Mouse (Mus musculus) neural tube, embryonic 13.5 days (tissue): Measurements from ENCODE around the gene Ccdc89. TPM values are rescaled to one million over a fixed set of nuclear protein-coding genes. Genes with fewer than 3 reads are reported as not detected.

Experiments used
- ATAC-seq: fragments of 200-750 bp; cut with Nextera tagmentation; 2 replicates; pipeline ENCODE4 v1.8.0; 2017; ENCODE audit warnings: low read depth, mild to moderate bottlenecking, moderate TSS enrichment, moderate library complexity
- H3K27ac ChIP-seq: fragments of 300-500 bp; sonication (generic); replicated peaks from 2 replicates; pipeline ENCODE4 v1.5.1; 2015; ENCODE audit warnings: moderate library complexity, mild to moderate bottlenecking, inconsistent platforms
- H3K27me3 ChIP-seq: fragments of 300-500 bp; sonication (generic); 2 replicates; pipeline ENCODE4 v1.6.1; 2015; ENCODE audit warnings: mild to moderate bottlenecking, inconsistent platforms
- H3K36me3 ChIP-seq: fragments of 300-500 bp; sonication (generic); 2 replicates; pipeline ENCODE4 v1.6.1; 2015; ENCODE audit warnings: mild to moderate bottlenecking, inconsistent platforms
- H3K4me1 ChIP-seq: fragments of 300-500 bp; sonication (generic); replicated peaks from 2 replicates; pipeline ENCODE4 v1.6.1; 2015; ENCODE audit warnings: inconsistent platforms
- H3K4me2 ChIP-seq: fragments of 300-500 bp; sonication (generic); 2 replicates; pipeline ENCODE4 v1.6.1; 2015; ENCODE audit warnings: inconsistent platforms, mild to moderate bottlenecking, moderate library complexity
- H3K4me3 ChIP-seq: fragments of 300-500 bp; sonication (generic); 2 replicates; pipeline ENCODE4 v1.5.1; 2015; ENCODE audit warnings: mild to moderate bottlenecking, inconsistent platforms
- H3K9ac ChIP-seq: fragments of 300-500 bp; sonication (generic); 2 replicates; pipeline ENCODE4 v1.6.1; 2015; ENCODE audit warnings: moderate library complexity, mild to moderate bottlenecking, inconsistent platforms
- H3K9me3 ChIP-seq: fragments of 300-500 bp; sonication (generic); 2 replicates; pipeline ENCODE4 v1.6.1; 2016; ENCODE audit warnings: inconsistent platforms
- WGBS: fragments of 180-500 bp; shearing (Covaris S2); methylation state at CpG from one replicate; pipeline ENCODE4 v1.1.7; 2015; 5-methylcytosine and 5-hydroxymethylcytosine counted together
- polyA plus RNA-seq: library from polyadenylated mRNA; unstranded; fragments of >200 nt; fragmentation: Nextera tagmentation; extraction: Ambion mirVana; gene quantifications from 2 replicates; pipeline ENCODE4 v1.2.1, GENCODE M21; 2015

Gene Ccdc89
- polyA plus RNA-seq, result 1.6 and 1.7 TPM in 2 replicates

DNA sequence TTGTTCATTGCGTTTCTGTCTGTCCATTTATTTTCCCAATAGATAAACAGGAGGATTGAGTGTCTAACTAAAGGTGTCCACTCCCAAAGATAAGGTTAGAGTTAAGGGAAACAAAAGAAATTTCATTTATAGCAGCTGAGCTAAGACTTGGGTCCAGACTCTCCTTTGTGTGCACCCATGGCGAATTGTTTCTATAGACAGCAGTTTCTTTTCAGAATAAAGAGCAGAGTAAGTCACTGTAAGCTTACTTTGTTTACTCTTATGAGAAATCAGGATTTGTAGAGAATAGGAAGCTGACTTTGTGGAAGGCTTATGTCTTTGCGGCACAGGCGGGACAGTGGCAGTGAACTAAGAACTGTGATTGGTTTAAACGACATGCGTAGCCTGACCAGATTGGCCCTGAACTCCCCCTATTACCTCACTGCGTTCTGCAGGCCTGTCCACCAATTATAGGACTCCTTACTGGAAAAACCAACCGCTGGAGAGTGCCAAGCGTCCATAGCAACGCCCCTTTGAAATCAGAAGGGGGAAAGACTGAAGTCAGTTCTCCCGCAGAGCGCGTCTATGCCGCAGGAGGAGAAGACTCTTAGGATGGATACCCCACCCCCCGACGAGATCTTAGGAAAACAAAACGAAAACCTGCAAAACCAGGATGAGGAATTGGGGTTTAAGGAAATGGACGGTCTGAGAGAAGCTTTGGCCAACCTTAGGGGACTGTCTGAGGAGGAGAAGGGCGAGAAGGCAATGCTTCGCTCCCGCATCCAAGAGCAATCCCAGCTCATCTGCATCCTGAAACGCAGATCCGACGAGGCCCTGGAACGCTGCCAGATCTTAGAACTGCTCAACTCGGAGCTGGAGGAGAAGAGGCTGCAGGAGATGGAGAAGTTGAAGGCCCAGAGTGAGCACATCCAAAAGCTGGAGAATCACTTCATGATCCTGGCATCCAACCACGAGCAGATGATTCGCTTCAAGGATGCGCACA, at the start of gene Ccdc89:
Gene Ccdc89 (plus strand): TSS at position 558 of the 982 bp plus-strand sequence.
- H3K4me3 ChIP-seq, result peak within 1 kb of the TSS; percentile 43
- H3K36me3 ChIP-seq, result no peaks in the 10 kb centered on the region
- peak within 1 kb of the TSS; percentile 70 for H3K9ac ChIP-seq
- no peaks in the 10 kb centered on the region for H3K9me3 ChIP-seq
- peak within 1 kb of the TSS; percentile 46; the same call in 1 of the 2 replicates for H3K27ac ChIP-seq
- peak; percentile 100 for ATAC-seq
- H3K4me2 ChIP-seq, result peak within 1 kb of the TSS; percentile 69
- WGBS, result 19% methylated on average over 29 of the region's 29 CpGs
- H3K27me3 ChIP-seq, result no peaks in the 10 kb centered on the region
- peaks cover 10% of the 10 kb centered on the region for H3K4me1 ChIP-seq

DNA sequence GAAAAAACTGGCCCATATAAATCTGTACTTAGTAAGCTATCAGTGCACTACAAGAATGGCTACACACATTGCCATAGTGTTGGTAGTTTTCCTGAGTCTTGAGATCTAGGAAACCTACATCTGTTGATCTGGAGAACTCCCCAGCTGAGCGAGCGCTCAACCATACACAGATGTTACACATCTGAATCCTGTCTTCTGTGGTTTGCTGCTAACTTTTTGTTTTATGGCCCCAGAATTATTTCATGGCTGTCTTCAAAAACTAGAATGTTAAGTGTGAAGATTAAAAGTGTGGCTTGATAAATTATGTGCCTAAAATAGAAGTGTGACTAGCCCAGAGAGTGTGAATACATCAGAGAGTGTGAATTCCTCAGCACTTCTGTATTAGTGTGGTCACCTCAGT, 42.0 kb upstream of the Ccdc89 start:
- Histone ChIP-seq H3K4me3 (no peak overlapping the region), H3K36me3 (no peaks in the 10 kb centered on the region), H3K9ac (no peak overlapping the region), H3K9me3 (no peaks in the 10 kb centered on the region), H3K27me3 (no peaks in the 10 kb centered on the region), H3K27ac (no peak overlapping the region), H3K4me2 (no peak overlapping the region), H3K4me1 (peaks cover 12% of the 10 kb centered on the region; the same call in 1 of the 2 replicates)
- WGBS, result 80% methylated on average over 2 of the region's 2 CpGs
- no peak for ATAC-seq

DNA sequence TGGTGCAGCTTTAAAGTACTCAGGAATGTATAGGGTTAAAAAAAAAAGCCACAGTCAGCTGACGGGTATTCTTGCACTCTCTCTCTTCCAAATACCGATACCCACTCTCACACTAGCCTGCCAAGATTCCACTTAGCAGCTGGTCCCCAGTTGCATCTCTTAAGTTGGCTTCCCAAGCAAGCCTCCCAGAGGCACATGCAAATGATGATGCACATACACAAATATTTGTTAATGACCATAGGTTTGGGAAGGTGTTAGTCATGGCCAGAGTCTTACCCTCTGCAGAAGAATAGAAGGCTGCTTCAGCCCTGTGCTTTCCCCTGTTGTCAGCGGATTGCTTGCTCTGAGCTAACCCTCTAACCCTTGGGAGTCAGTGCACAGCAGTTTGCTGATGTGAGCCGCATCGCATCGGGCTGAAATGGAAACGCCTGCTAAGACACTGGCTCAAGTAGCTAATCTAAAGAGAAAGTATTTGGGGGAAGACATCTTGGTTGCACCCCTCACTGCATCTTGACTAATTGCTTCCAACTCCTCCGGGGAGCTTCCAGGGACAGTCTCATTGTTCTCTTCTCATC, 39.4 kb upstream of the Ccdc89 start:
- Histone ChIP-seq H3K27me3 (no peaks in the 10 kb centered on the region), H3K36me3 (no peaks in the 10 kb centered on the region), H3K27ac (peak overlapping the region; percentile 59; the same call in 1 of the 2 replicates), H3K9ac (peak overlapping the region; percentile 43; the same call in 1 of the 2 replicates), H3K4me2 (peak overlapping the region; percentile 51), H3K4me1 (peaks cover 12% of the 10 kb centered on the region; the same call in 1 of the 2 replicates), H3K9me3 (no peaks in the 10 kb centered on the region), H3K4me3 (peak overlapping the region; percentile 29)
- peak; percentile 81 for ATAC-seq
- WGBS, result 4% methylated on average over 8 of the region's 8 CpGs

DNA sequence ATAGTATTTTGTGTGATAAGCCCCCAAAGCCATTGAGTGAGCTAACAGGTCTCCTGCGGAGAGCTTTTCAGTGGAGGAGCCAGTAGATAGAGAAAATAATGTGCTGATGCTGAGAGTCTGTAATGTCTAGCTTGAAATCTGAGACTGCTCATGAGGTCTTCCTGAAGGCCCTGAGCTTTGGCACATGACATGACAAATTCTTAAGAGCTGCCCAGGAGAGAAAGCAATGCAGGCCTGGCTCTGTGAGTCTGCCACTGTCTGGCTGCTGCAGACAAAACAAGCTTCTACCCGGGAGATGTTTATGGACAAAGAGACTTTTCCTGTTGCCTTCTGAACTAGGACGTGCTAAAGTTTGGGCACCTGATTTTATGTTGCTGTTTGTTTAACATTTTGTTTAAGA, 36.6 kb upstream of the Ccdc89 start:
- Histone ChIP-seq H3K27me3 (no peaks in the 10 kb centered on the region), H3K9ac (no peak overlapping the region), H3K4me1 (peaks cover 12% of the 10 kb centered on the region; the same call in 1 of the 2 replicates), H3K9me3 (no peaks in the 10 kb centered on the region), H3K27ac (no peak overlapping the region), H3K4me2 (no peak overlapping the region), H3K4me3 (no peak overlapping the region), H3K36me3 (no peaks in the 10 kb centered on the region)
- WGBS, result 46% methylated on average over 3 of the region's 3 CpGs
- ATAC-seq, result no peak

DNA sequence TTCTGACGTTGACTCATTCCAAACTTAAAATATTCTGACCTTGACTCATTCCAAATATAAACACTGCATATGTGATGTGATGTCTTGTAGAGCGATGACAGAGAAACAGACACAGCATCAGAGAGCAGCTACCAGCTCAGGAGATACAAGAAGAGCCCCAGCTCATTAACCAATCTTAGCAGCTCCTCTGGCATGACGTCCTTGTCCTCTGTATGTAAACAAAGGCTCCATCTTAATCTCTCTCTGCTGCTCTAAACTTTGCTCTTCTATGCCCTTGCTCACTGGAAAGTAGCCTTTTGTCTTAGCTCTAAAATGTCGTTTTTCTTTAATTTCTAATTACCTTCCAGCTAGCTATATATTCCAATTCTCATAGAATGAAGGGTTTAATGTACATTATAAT, 31.3 kb upstream of the Ccdc89 start:
- WGBS, result 70% methylated on average over 4 of the region's 4 CpGs
- Histone ChIP-seq H3K27me3 (no peaks in the 10 kb centered on the region), H3K27ac (no peak overlapping the region), H3K9ac (no peak overlapping the region), H3K9me3 (no peaks in the 10 kb centered on the region), H3K4me1 (no peaks in the 10 kb centered on the region), H3K36me3 (no peaks in the 10 kb centered on the region), H3K4me2 (no peak overlapping the region), H3K4me3 (no peak overlapping the region)
- no peak for ATAC-seq

DNA sequence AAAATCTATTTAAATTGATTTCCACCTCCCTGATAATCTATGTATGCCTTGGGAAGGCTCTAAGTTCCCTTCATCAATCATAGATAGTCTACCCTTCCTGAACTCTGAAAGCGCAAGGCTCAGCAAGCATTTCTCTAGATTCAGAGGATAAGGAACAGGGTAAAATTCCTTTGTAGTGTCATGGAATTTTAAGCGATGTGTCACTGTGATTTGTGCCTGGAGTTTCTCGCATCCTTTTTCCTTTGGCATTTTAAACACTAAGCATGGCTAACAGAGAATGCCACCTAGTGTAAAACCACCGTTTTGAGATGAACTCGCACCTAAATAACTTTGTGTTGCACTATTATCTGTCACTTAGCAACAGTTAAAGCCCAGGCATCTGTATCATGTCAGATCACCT, 30.4 kb upstream of the Ccdc89 start:
- H3K27ac ChIP-seq, result no peak overlapping the region
- no peak for ATAC-seq
- H3K4me1 ChIP-seq, result no peaks in the 10 kb centered on the region
- no peak overlapping the region for H3K4me3 ChIP-seq
- H3K9ac ChIP-seq, result no peak overlapping the region
- H3K9me3 ChIP-seq, result no peaks in the 10 kb centered on the region
- 56% methylated on average over 5 of the region's 5 CpGs for WGBS
- H3K4me2 ChIP-seq, result no peak overlapping the region
- no peaks in the 10 kb centered on the region for H3K36me3 ChIP-seq
- no peaks in the 10 kb centered on the region for H3K27me3 ChIP-seq

DNA sequence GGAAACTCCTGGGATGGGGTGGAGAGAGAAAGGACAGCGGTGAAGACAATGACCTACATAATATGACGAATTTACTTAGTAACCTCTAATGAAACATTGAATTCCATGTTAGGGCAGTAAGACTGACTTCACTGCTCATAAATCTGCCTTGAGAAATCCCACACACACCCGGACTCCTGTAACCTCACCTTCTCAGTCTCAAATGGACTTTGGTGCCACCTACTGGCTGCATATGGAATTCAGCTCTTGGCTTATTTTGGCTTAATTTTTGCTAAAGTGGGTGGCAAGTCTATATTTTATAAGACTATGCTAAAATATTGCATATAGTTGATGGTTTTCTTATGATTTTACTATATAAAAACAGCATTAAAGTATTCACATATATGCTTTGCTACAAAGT, 16.4 kb upstream of the Ccdc89 start:
- no peak overlapping the region for H3K9ac ChIP-seq
- H3K27me3 ChIP-seq, result no peaks in the 10 kb centered on the region
- 44% methylated on average over 3 of the region's 3 CpGs for WGBS
- H3K4me3 ChIP-seq, result no peak overlapping the region
- no peak overlapping the region for H3K4me2 ChIP-seq
- no peaks in the 10 kb centered on the region for H3K9me3 ChIP-seq
- H3K36me3 ChIP-seq, result no peaks in the 10 kb centered on the region
- H3K27ac ChIP-seq, result no peak overlapping the region
- H3K4me1 ChIP-seq, result no peaks in the 10 kb centered on the region
- ATAC-seq, result no peak

DNA sequence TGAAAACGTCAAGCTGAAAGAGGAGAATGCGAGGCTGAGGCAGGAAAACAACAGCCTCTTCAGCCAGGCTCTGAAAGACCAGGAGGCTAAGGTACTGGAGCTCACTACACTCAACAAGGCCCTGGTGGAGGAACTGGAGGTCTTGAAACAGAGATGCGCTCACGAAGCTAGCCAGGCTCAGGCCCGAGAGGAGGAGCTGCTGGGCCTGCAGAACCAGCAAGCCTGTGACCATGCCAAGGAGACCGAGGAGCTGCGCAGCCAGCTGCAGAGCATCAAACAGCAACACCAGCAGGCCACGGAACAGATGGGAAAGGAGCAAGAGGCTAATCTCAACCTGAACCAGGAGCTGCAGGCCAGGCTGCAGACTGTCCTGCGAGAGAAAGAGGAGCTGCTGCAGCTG, 629 bp downstream of the Ccdc89 start:
- H3K36me3 ChIP-seq, result no peaks in the 10 kb centered on the region
- H3K4me3 ChIP-seq, result peak overlapping the region; percentile 43
- no peak for ATAC-seq
- H3K4me2 ChIP-seq, result peak overlapping the region; percentile 69
- peak overlapping the region; percentile 70 for H3K9ac ChIP-seq
- H3K27ac ChIP-seq, result no peak overlapping the region
- no peaks in the 10 kb centered on the region for H3K27me3 ChIP-seq
- H3K4me1 ChIP-seq, result peaks cover 10% of the 10 kb centered on the region
- H3K9me3 ChIP-seq, result no peaks in the 10 kb centered on the region
- 69% methylated on average over 9 of the region's 9 CpGs for WGBS

DNA sequence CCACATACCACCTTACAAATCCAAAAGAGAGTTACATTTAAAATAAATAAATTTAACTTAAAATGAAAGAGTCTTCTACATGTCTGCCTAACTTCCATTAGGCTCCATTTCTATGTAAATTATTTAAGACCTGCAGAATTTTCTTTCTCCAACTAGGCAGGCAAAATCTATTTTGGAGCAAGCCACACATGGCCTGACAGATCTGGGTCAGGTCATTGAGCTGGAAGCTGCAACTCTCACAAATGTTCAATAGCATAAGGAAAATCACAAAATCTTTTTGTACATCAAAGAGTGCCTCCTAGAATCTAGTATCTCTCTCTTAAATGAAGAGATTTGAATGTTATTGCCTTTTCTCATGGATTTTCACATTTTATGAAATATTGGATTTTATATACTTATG, 5.8 kb downstream of the Ccdc89 start:
- H3K27me3 ChIP-seq, result no peaks in the 10 kb centered on the region
- H3K36me3 ChIP-seq, result no peaks in the 10 kb centered on the region
- H3K4me3 ChIP-seq, result no peak overlapping the region
- H3K9me3 ChIP-seq, result no peaks in the 10 kb centered on the region
- H3K4me2 ChIP-seq, result no peak overlapping the region
- H3K4me1 ChIP-seq, result peaks cover 3% of the 10 kb centered on the region
- H3K9ac ChIP-seq, result no peak overlapping the region
- no peak overlapping the region for H3K27ac ChIP-seq
- no peak for ATAC-seq

DNA sequence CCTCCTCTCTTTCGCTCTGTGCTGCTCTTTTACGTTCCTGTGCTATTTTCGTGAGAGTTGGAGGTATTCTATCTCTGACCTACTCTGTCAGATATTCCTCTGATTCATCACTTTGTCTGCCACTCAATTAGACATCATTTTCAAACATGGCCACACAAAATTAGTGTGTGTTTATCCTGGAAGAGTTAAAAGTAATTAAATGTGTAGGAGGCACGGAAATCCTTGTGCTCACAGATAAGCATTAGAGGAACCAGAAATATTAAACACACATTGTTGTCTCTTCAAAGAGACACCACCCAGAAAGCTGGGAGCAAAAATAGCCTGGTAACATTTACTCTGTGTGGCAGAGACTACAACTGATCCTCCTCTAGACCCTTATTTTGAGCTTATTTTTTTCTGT, 13.7 kb downstream of the Ccdc89 start:
- no peak overlapping the region for H3K4me3 ChIP-seq
- ATAC-seq, result no peak
- H3K27ac ChIP-seq, result no peak overlapping the region
- H3K9ac ChIP-seq, result no peak overlapping the region
- H3K27me3 ChIP-seq, result no peaks in the 10 kb centered on the region
- H3K36me3 ChIP-seq, result no peaks in the 10 kb centered on the region
- no peak overlapping the region for H3K4me2 ChIP-seq
- H3K9me3 ChIP-seq, result no peaks in the 10 kb centered on the region
- 96% methylated on average over 4 of the region's 4 CpGs for WGBS
- H3K4me1 ChIP-seq, result peaks cover 7% of the 10 kb centered on the region

DNA sequence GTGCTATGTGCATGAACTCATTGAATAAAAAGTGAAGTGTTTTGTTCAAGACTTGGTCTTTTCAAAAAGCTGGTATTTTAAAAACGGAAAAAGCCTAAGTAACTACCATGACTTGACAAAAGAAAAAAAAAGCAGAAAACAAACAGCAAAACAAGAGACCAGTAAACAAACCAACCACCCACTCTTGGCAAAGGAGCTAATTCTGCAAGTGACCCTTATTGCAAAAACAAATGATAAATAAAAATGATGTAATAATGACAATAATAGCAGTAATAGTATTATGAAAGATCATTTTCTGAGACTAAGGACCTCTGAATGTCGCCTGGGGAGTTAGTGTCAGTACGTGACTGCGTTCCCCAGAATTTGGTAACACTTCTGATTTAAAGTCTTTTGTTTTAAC, 15.7 kb downstream of the Ccdc89 start:
- Histone ChIP-seq H3K9ac (peak overlapping the region; percentile 99), H3K9me3 (no peaks in the 10 kb centered on the region), H3K4me3 (peak overlapping the region; percentile 98), H3K36me3 (0 out of 2 replicates have a peak, but pooled peaks cover under 1% of the 10 kb centered on the region), H3K27ac (peak overlapping the region; percentile 98), H3K27me3 (no peaks in the 10 kb centered on the region), H3K4me2 (peak overlapping the region; percentile 99), H3K4me1 (peaks cover 14% of the 10 kb centered on the region)
- WGBS, result 14% methylated on average over 4 of the region's 4 CpGs
- peak; percentile 23; the same call in 1 of the 2 replicates for ATAC-seq

DNA sequence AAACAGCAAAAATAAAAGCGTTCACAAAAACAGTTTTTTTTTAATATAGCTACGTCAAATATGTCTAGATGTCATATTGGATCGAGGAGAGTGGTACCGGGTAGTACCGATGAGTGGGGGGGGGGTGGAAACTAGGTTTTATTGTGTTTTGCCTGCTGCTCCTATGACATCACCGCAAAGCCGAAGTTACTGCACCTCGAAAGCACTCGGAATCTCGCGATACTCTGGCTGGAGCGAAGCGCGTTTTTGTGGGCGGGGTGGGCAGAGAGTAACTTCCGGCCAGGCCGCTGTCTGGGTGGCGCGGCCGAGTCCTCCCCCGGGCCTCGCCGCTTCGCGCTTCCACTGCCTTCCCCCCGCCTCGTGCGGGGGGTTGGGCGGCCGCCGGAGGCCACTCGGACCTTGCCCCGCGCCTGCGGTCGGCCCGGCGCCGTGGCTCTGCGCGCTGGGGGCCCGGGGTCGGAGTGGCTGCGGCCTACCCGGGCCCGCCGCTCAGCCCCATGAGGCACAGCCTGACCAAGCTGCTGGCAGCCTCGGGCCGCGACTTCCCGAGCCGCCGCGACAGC, 16.2 kb downstream of the Ccdc89 start, which contains the start of gene Crebzf:
Gene Crebzf (plus strand): TSS at position 212 of the 563 bp plus-strand sequence.
- Histone ChIP-seq H3K27me3 (no peaks in the 10 kb centered on the region), H3K36me3 (peaks cover 5% of the 10 kb centered on the region), H3K4me1 (peaks cover 14% of the 10 kb centered on the region), H3K9me3 (no peaks in the 10 kb centered on the region), H3K4me2 (peak within 1 kb of the TSS; percentile 99), H3K4me3 (peak within 1 kb of the TSS; percentile 98), H3K9ac (peak within 1 kb of the TSS; percentile 99), H3K27ac (peak within 1 kb of the TSS; percentile 98)
- peak; percentile 96 for ATAC-seq
- WGBS, result under 1% methylated on average over 41 of the region's 54 CpGs
